Mouse (Mus musculus): ENCODE measurements around the gene Celf1. TPM values are rescaled to one million over a fixed set of nuclear protein-coding genes. Genes with fewer than 3 reads are reported as not detected.

Gene Celf1
- total and polyA plus RNA-seq, 3 experiments: 29.7 to 69.7 (median 52.8) TPM

DNA sequence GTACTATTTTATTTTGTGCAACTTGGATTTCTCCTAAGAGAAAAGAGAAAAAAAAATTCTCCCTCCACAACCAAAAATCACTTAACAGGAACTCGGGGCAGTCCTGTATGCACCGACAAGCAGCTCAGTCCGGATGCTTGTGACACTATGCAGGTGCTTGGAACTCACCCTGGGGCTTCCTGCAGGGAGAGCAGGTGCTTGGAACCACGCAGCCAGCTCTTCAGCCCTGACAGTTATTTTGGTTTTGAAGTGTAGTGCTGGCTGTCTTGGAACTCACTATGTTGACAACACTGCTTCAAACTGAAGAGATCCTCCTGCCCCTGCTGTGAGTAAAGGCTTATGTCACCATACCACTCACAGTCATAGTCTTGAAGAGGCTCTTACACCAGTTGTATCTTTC is 37.1 kb downstream of the Celf1 start:
- no peaks in the 10 kb centered on the region for H3K9me3 ChIP-seq (replicated peaks; ENCODE audit: low read length)
- H3K4me1 ChIP-seq (ENCODE audit: control insufficient read depth in 1 of 2, insufficient read depth in 2 of 2): peaks cover 0 to 36% of the 10 kb centered on the region in 2 experiments; a peak in 2 of 4 replicates
- dilution Hi-C loops (cut with MboI; ENCODE audit: extremely low pct_ligation_motif_present, extremely low pct_unique_long_range_greater_than_20kb, low sequenced_read_pairs): no loop called here
- H3K27me3 ChIP-seq (replicated peaks): no peaks in the 10 kb centered on the region
- TF ChIP-seq KAT2A (IDR thresholded peaks at IDR 0.05; ENCODE audit: insufficient replicate concordance, low read length) (no peak), JUN (IDR thresholded peaks at IDR 0.05; ENCODE audit: insufficient read depth, low read depth, low read length) (no peak), RCOR1 (conservative IDR thresholded peaks at IDR 0.05; ENCODE audit: low read depth, low read length) (no peak), POLR2AphosphoS2 (IDR thresholded peaks at IDR 0.05; ENCODE audit: low read depth, low read length) (no peak), E2F4 (IDR thresholded peaks at IDR 0.05; ENCODE audit: insufficient replicate concordance, low read depth, low read length) (no peak), ELF1 (IDR thresholded peaks at IDR 0.05; ENCODE audit: low read depth, low read length) (no peak), POLR2A (IDR thresholded peaks at IDR 0.05; ENCODE audit: low read depth, low read length) (no peak), MAX (IDR thresholded peaks at IDR 0.05; ENCODE audit: low read length) (no peak), NRF1 (IDR thresholded peaks at IDR 0.05; ENCODE audit: low read depth, low read length) (no peak), MEF2A (IDR thresholded peaks at IDR 0.05; ENCODE audit: borderline replicate concordance, low read depth, low read length) (no peak), ZKSCAN1 (IDR thresholded peaks at IDR 0.05; ENCODE audit: borderline replicate concordance, low read depth, low read length) (no peak), CHD2 (IDR thresholded peaks at IDR 0.05; ENCODE audit: low read length) (no peak), CHD1 (IDR thresholded peaks at IDR 0.05; ENCODE audit: low read depth, low read length) (no peak), ZC3H11A (IDR thresholded peaks at IDR 0.05; ENCODE audit: low read depth, low read length) (no peak), MXI1 (IDR thresholded peaks at IDR 0.05; ENCODE audit: low read depth, low read length) (no peak), SIN3A (IDR thresholded peaks at IDR 0.05; ENCODE audit: low read length) (no peak)
- H3K79me2 ChIP-seq (replicated peaks; ENCODE audit: control insufficient read depth, extremely low read depth, insufficient read depth, poor library complexity, severe bottlenecking): peaks cover 59% of the 10 kb centered on the region
- H3K9ac ChIP-seq (ENCODE audit: insufficient read depth, low read depth): no peak overlapping the region
- H3K4me3 ChIP-seq (replicated peaks in 1 of 3; ENCODE audit: low read depth in 2 of 3, low read length in 2 of 3, poor library complexity in 1 of 3): no peak overlapping the region
- in situ Hi-C loops (cut with MboI; ENCODE audit: low pct_ligation_motif_present, low pct_unique_long_range_greater_than_20kb, low sequenced_read_pairs): no loop called here
- no peak for DNase-seq (ENCODE audit: extremely low read depth)
- no peak overlapping the region for H3K27ac ChIP-seq (ENCODE audit: insufficient read depth, low read depth)
- no peak overlapping the region for H3K4me2 ChIP-seq (ENCODE audit: insufficient read depth, low read depth, poor library complexity, severe bottlenecking)
- H3K36me3 ChIP-seq (replicated peaks in 1 of 2; ENCODE audit: control insufficient read depth in 1 of 2, insufficient read depth in 1 of 2, low read length in 1 of 2): peaks cover 0 to 44% of the 10 kb centered on the region in 2 experiments

- H3K4me3 ChIP-seq (replicated peaks in 1 of 3; ENCODE audit: low read depth in 2 of 3, low read length in 2 of 3, poor library complexity in 1 of 3): no peak overlapping the region
- no peaks in the 10 kb centered on the region for H3K27me3 ChIP-seq (replicated peaks)
- no peak overlapping the region for H3K27ac ChIP-seq (ENCODE audit: insufficient read depth, low read depth)
- peaks cover 24% of the 10 kb centered on the region for H3K79me2 ChIP-seq (replicated peaks; ENCODE audit: control insufficient read depth, extremely low read depth, insufficient read depth, poor library complexity, severe bottlenecking)
- H3K4me2 ChIP-seq (ENCODE audit: insufficient read depth, low read depth, poor library complexity, severe bottlenecking): no peak overlapping the region
- in situ Hi-C loops (cut with MboI; ENCODE audit: low pct_ligation_motif_present, low pct_unique_long_range_greater_than_20kb, low sequenced_read_pairs): no loop called here
- DNase-seq (ENCODE audit: extremely low read depth): no peak
- dilution Hi-C loops (cut with MboI; ENCODE audit: extremely low pct_ligation_motif_present, extremely low pct_unique_long_range_greater_than_20kb, low sequenced_read_pairs): no loop called here
- TF ChIP-seq MAFK (IDR thresholded peaks at IDR 0.05; ENCODE audit: insufficient replicate concordance, low read length) (no peak), USF2 (conservative IDR thresholded peaks at IDR 0.05; ENCODE audit: low read depth, low read length) (no peak), RCOR1 (conservative IDR thresholded peaks at IDR 0.05; ENCODE audit: low read depth, low read length) (no peak), E2F4 (IDR thresholded peaks at IDR 0.05; ENCODE audit: insufficient replicate concordance, low read depth, low read length) (no peak), BHLHE40 (IDR thresholded peaks at IDR 0.05; ENCODE audit: low read depth, low read length) (no peak), RAD21 (IDR thresholded peaks at IDR 0.05; ENCODE audit: low read depth, low read length) (no peak), MYC (IDR thresholded peaks at IDR 0.05; ENCODE audit: low read depth, low read length) (no peak), ZNF384 (IDR thresholded peaks at IDR 0.05; ENCODE audit: low read depth, low read length) (no peak), CTCF (conservative IDR thresholded peaks at IDR 0.05 in 1 of 2, IDR thresholded peaks at IDR 0.05 in 1 of 2; ENCODE audit: low read depth in 2 of 2, low read length in 2 of 2) (no peak)
- H3K4me1 ChIP-seq (ENCODE audit: control insufficient read depth in 1 of 2, insufficient read depth in 2 of 2): peaks cover 0 to 26% of the 10 kb centered on the region in 2 experiments; a peak in 1 of 4 replicates
- peaks cover 0 to 27% of the 10 kb centered on the region in 2 experiments for H3K36me3 ChIP-seq (replicated peaks in 1 of 2; ENCODE audit: control insufficient read depth in 1 of 2, insufficient read depth in 1 of 2, low read length in 1 of 2)
- H3K9me3 ChIP-seq (replicated peaks; ENCODE audit: low read length): no peaks in the 10 kb centered on the region
- no peak overlapping the region for H3K9ac ChIP-seq (ENCODE audit: insufficient read depth, low read depth)
These were observed 45.9 kb downstream of the Celf1 start for GRCm38 (mm10) chr2:90986055-90986454.
